Mouse (Mus musculus) midbrain, postnatal 0 days (tissue): ENCODE measurements around the gene Lgr4. TPM values are rescaled to one million over a fixed set of nuclear protein-coding genes. Genes with fewer than 3 reads are reported as not detected.
A peak's percentile ranks its signal among the peaks of the same experiment; 100 is the strongest.

Source experiments
- ATAC-seq: fragments of 200-750 bp; cut with Nextera tagmentation; 2 replicates; pipeline ENCODE4 v1.8.0; 2017; ENCODE audit warnings: moderate number of reproducible peaks, mild to moderate bottlenecking, moderate TSS enrichment, moderate library complexity; ENCODE audit not compliant: low FRiP score
- DNase-seq: peaks from one replicate; pipeline ENCODE4 v3.0.0-alpha.2; 2015; ENCODE audit warnings: low spot score
- H3K27ac ChIP-seq: fragments of 300-500 bp; sonication (generic); 2 replicates; pipeline ENCODE4 v1.5.1; 2014; ENCODE audit warnings: low read depth, mild to moderate bottlenecking, low read length, mixed read lengths
- H3K27me3 ChIP-seq: fragments of 300-500 bp; sonication (generic); 2 replicates; pipeline ENCODE4 v1.6.1; 2014; ENCODE audit warnings: low read length, control low read depth, mixed read lengths; ENCODE audit not compliant: insufficient read depth
- H3K36me3 ChIP-seq: fragments of 300-500 bp; sonication (generic); 2 replicates; pipeline ENCODE4 v1.6.1; 2014; ENCODE audit warnings: low read length, control low read depth, mixed read lengths; ENCODE audit not compliant: insufficient read depth
- H3K4me1 ChIP-seq: fragments of 300-500 bp; sonication (generic); 2 replicates; pipeline ENCODE4 v1.6.1; 2014; ENCODE audit warnings: mild to moderate bottlenecking, control low read depth, antibody characterized with exemption, low read length, mixed read lengths; ENCODE audit not compliant: insufficient read depth
- H3K4me2 ChIP-seq: fragments of 300-500 bp; sonication (generic); 2 replicates; pipeline ENCODE4 v1.6.1; 2014; ENCODE audit warnings: low read depth, mild to moderate bottlenecking, low read length, mixed read lengths; ENCODE audit not compliant: poor library complexity, severe bottlenecking
- H3K4me3 ChIP-seq: fragments of 300-500 bp; sonication (generic); 2 replicates; pipeline ENCODE4 v1.5.1; 2014; ENCODE audit warnings: low read depth, mild to moderate bottlenecking, low read length, moderate library complexity
- H3K9ac ChIP-seq: fragments of 300-500 bp; sonication (generic); replicated peaks from 2 replicates; pipeline ENCODE4 v1.6.1; 2014; ENCODE audit warnings: mild to moderate bottlenecking, low read length, moderate library complexity, mixed read lengths; ENCODE audit not compliant: poor library complexity, severe bottlenecking
- H3K9me3 ChIP-seq: fragments of 300-500 bp; sonication (generic); 2 replicates; pipeline ENCODE4 v1.6.1; 2016; ENCODE audit warnings: low read length, control low read depth
- CTCF ChIP-seq: IDR thresholded peaks from 2 replicates; pipeline ENCODE4 v1.5.1; 2016; ENCODE audit warnings: antibody characterized with exemption, mild to moderate bottlenecking
- WGBS: fragments of 180-500 bp; shearing (Covaris S2); extraction: QIAGEN DNeasy Blood & Tissue Kit; methylation state at CpG from one replicate; pipeline ENCODE4 v1.1.7; 2014; 5-methylcytosine and 5-hydroxymethylcytosine counted together
- polyA plus RNA-seq: library from polyadenylated mRNA; unstranded; fragments of >200 nt; fragmentation: Nextera tagmentation; extraction: Ambion mirVana; gene quantifications from 2 replicates; pipeline ENCODE4 v1.2.1, GENCODE M21; 2015
- total RNA-seq: library from RNA; depleted of rRNA; stranded (reverse); fragments of >200 nt; gene quantifications from 2 replicates; pipeline ENCODE4 v1.2.3, GENCODE M21; 2014

Gene Lgr4
- total and polyA plus RNA-seq, 2 experiments from 2014 or later, result 9.9 to 33.4 TPM

DNA sequence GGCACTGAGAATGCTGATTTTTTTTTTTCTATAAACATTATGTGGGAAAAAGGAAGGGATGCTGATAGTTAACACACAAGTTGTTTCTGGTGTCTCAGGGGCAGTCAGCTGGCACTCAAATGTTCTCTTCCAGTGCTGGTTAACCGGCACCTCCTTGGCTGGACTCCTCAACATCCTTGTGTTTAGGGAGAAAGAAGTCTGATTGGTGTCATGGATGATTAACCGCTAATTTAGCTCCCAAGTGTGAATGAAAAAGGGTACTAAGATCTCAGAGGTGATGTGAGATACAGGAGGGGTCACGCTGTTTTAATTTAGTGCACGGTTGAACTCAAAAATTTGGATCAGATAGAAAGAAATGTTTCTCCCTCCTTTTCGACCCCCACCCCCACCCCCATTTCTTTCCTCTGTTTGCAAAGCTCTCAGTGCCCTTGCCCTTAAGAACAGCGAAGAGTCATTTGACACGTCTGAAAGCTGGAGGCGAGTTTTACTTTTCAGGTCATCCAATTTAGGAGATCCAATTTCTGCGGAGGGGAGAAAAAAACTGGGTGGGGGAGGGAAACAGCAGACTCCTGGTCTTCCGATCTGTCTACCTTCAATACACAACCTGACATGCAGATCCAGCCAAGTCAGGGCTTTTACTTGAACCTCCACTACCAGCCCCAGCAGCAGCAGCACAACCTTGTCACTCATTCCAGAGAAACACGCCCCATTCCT, 508 bp upstream of the Lgr4 start:
- Histone ChIP-seq H3K27ac (no peak overlapping the region), H3K4me1 (peaks cover 13% of the 10 kb centered on the region; the same call in 1 of the 2 replicates), H3K36me3 (no peaks in the 10 kb centered on the region), H3K4me3 (peak overlapping the region; percentile 85), H3K9me3 (no peaks in the 10 kb centered on the region), H3K27me3 (no peaks in the 10 kb centered on the region), H3K9ac (no peak overlapping the region), H3K4me2 (peak overlapping the region; percentile 92)
- no peak for TF ChIP-seq CTCF
- 6% methylated on average over 11 of the region's 11 CpGs for WGBS
- ATAC-seq, result no peak
- no peak for DNase-seq

DNA sequence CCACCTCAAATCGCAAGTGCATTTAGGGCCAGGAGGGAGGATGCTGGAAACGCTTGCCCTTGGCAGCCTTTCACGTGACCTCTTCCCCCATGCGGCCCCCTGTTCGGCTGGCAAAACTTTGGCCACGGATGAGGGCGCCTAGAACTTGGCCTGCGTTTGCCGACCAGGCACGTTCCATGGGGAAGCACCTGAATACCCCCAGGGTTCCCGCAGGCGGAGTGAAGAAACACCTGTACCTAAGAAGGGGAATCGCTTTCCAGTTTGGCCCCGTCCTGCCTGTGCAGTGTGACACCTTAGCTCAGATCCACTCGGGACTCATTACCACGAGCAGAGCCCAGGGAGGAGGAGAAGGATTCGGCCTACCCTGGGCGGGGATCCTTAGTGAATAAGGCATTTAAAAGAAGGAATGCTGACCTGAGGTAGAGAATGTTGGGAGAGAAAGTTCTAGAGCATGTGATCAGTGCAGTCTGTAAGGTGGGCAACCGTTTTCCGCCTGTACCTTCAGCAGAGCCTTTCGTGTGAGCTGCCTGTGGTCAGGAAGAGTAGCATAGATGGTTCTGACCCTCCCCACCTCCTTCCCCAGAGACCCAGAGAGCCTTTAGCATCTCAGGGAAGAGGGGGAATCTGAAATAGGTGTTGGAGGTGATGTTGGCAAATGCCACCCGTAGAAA, 1.3 kb downstream of the Lgr4 start:
- Histone ChIP-seq H3K27ac (no peak overlapping the region), H3K36me3 (no peaks in the 10 kb centered on the region), H3K4me2 (peak overlapping the region; percentile 92), H3K9ac (peak overlapping the region; percentile 91), H3K9me3 (no peaks in the 10 kb centered on the region), H3K27me3 (no peaks in the 10 kb centered on the region), H3K4me1 (peaks cover 13% of the 10 kb centered on the region; the same call in 1 of the 2 replicates), H3K4me3 (peak overlapping the region; percentile 85)
- DNase-seq (no peak), ATAC-seq (no peak)
- TF ChIP-seq CTCF, result no peak
- WGBS, result 8% methylated on average over 22 of the region's 22 CpGs

DNA sequence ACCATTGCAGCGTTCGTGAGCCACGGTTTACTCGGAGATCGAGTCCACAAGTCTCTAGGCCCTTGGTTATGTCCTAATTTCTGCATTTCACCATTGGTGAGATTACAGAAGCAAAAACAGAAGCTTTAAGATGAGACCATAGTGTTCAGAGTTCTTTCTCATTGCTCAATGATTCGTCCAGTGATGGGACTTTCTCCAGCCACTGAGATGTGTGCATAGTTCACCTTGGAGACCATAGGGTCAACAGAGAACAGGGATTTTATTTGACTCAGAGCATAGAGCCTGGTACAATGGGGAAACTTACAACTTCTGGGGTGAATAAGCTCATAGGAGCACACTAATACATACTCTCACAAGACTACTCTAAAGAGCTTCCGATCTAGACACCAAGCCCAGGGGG, 3.0 kb downstream of the Lgr4 start:
- no peak for TF ChIP-seq CTCF
- DNase-seq, result no peak
- WGBS, result 79% methylated on average over 7 of the region's 7 CpGs
- Histone ChIP-seq H3K4me2 (peak overlapping the region; percentile 92), H3K27me3 (no peaks in the 10 kb centered on the region), H3K36me3 (no peaks in the 10 kb centered on the region), H3K9ac (no peak overlapping the region), H3K4me3 (no peak overlapping the region), H3K9me3 (no peaks in the 10 kb centered on the region), H3K4me1 (peaks cover 13% of the 10 kb centered on the region; the same call in 1 of the 2 replicates), H3K27ac (no peak overlapping the region)
- no peak for ATAC-seq

DNA sequence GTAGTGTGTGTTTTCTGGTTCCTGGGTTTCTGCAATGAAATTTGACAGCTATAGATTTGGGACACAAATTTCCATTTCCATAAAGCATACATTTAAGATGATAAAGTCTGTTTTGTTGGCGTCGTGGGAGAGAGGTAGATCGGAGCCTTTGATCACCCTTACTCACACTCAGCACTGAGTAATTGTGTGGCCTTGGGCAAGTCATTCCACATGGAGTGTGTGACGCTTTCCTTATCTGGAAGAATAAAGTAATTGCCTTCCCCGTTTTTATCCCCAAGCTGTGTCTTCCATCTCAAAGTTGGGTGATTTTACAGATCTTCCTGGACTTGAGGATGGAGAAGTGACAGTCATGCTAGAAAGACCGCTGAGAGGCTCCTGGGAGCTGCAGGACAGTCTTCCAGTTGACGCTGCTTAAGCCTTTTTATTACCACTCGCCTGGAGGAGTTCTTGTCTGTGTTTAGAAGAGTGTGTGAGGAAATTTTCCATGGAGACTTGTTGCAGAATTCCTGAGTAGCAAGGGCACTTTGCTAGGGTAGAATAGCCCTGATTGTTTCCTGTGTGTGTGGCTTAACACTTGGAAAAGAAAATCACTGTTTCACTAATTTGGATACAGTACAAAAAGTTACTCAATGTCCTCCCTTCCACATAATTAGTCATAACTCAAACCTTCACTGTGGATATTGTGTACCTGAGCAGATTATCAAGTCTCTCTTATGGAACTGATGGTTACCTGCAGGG, 4.0 kb downstream of the Lgr4 start:
- H3K4me1 ChIP-seq, result peaks cover 13% of the 10 kb centered on the region; the same call in 1 of the 2 replicates
- no peak for TF ChIP-seq CTCF
- H3K27me3 ChIP-seq, result no peaks in the 10 kb centered on the region
- H3K9ac ChIP-seq, result no peak overlapping the region
- WGBS, result 51% methylated on average over 8 of the region's 8 CpGs
- H3K27ac ChIP-seq, result no peak overlapping the region
- H3K4me3 ChIP-seq, result no peak overlapping the region
- no peak for ATAC-seq
- 0 out of 2 replicates have a peak overlapping the region, but pooled peaks have one; percentile 2 for H3K4me2 ChIP-seq
- H3K9me3 ChIP-seq, result no peaks in the 10 kb centered on the region
- no peaks in the 10 kb centered on the region for H3K36me3 ChIP-seq
- DNase-seq, result no peak

DNA sequence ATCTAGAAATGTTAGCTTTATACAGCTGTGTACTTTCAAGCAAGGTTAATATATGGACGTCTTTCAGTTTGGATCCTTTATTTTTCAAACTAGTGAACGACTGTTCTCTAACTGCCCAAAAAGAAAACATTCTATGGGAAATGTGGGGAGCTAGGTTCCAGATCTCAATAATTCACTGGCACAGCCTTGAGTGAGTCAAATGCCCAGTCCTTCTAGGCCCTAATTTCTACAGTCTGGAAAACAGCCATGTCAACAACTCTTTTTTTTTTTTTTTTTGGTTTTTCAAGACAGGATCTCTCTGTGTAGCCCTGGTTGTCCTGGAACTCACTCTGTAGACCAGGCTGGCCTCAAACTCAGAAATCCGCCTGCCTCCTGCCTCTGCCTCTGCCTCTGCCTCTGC, 4.9 kb downstream of the Lgr4 start:
- no peak overlapping the region for H3K4me2 ChIP-seq
- TF ChIP-seq CTCF, result no peak
- H3K27me3 ChIP-seq, result no peaks in the 10 kb centered on the region
- no peak for DNase-seq
- H3K36me3 ChIP-seq, result no peaks in the 10 kb centered on the region
- 88% methylated on average over 3 of the region's 3 CpGs for WGBS
- peaks cover 13% of the 10 kb centered on the region; the same call in 1 of the 2 replicates for H3K4me1 ChIP-seq
- H3K4me3 ChIP-seq, result no peak overlapping the region
- no peaks in the 10 kb centered on the region for H3K9me3 ChIP-seq
- H3K9ac ChIP-seq, result no peak overlapping the region
- no peak for ATAC-seq
- H3K27ac ChIP-seq, result no peak overlapping the region
